Mouse (Mus musculus) myocyte (in vitro differentiated cells): Measurements from ENCODE around the gene Sept14.

Source experiments
- E2F4 ChIP-seq: IDR thresholded peaks from one replicate; pipeline ENCODE4 v1.6.1; 2011; ENCODE audit warnings: mild to moderate bottlenecking, control low read depth, moderate library complexity; ENCODE audit not compliant: insufficient read depth
- MAX ChIP-seq: IDR thresholded peaks from one replicate; pipeline ENCODE4 v1.6.1; 2011; ENCODE audit warnings: low read depth, mild to moderate bottlenecking, control low read depth
- MYOG ChIP-seq, 3 experiments: IDR thresholded peaks; one replicate each; pipeline ENCODE4 v1.6.1; 2011; ENCODE audit warnings: control low read depth in 2 of 3, low read depth in 2 of 3, mild to moderate bottlenecking in 2 of 3; ENCODE audit not compliant: insufficient read length in 2 of 3, control insufficient read depth in 1 of 3, insufficient read depth in 1 of 3
- POLR2A ChIP-seq: IDR thresholded peaks from one replicate; pipeline ENCODE4 v1.6.1; 2011; ENCODE audit warnings: low read depth, mild to moderate bottlenecking, control low read depth, moderate library complexity; ENCODE audit not compliant: insufficient read length
- POLR2AphosphoS2 ChIP-seq: IDR thresholded peaks from one replicate; pipeline ENCODE4 v1.6.1; 2011; ENCODE audit warnings: low read depth, control low read depth; ENCODE audit not compliant: insufficient read length
- REST ChIP-seq: IDR thresholded peaks from one replicate; pipeline ENCODE4 v1.6.1; 2011; ENCODE audit warnings: mild to moderate bottlenecking, control low read depth, moderate library complexity; ENCODE audit not compliant: insufficient read depth, insufficient read length
- SRF ChIP-seq: IDR thresholded peaks from one replicate; pipeline ENCODE4 v1.6.1; 2011; ENCODE audit warnings: low read depth; ENCODE audit not compliant: control insufficient read depth, insufficient read length
- TCF12 ChIP-seq: IDR thresholded peaks from one replicate; pipeline ENCODE4 v1.6.1; 2011; ENCODE audit warnings: mild to moderate bottlenecking, control low read depth; ENCODE audit not compliant: poor library complexity, insufficient read depth, severe bottlenecking
- TCF3 ChIP-seq: IDR thresholded peaks from one replicate; pipeline ENCODE4 v1.6.1; 2011; ENCODE audit warnings: low read depth, control low read depth; ENCODE audit not compliant: insufficient read length
- USF1 ChIP-seq: IDR thresholded peaks from one replicate; pipeline ENCODE4 v1.6.1; 2011; ENCODE audit warnings: low read depth, mild to moderate bottlenecking, control low read depth, moderate library complexity

GRCm38 (mm10) chr5:129703368-129703767 lies 4.9 kb downstream of the Sept14 start:
- TF ChIP-seq POLR2A = no peak
- TF ChIP-seq MYOG (IDR thresholded peaks at IDR 0.05; ENCODE audit: control insufficient read depth in 1 of 3, insufficient read depth in 1 of 3, insufficient read length in 2 of 3, low read depth in 2 of 3) = no peak
- no peak for TF ChIP-seq POLR2AphosphoS2
- no peak for TF ChIP-seq TCF12
- TF ChIP-seq USF1 = no peak
- TF ChIP-seq E2F4 = no peak
- no peak for TF ChIP-seq REST
- TF ChIP-seq TCF3 = no peak
- TF ChIP-seq MAX = no peak
- no peak for TF ChIP-seq SRF
